Mouse (Mus musculus) intestine, embryonic 15.5 days (tissue): ENCODE data around the gene Ecm1. TPM values are rescaled to one million over a fixed set of nuclear protein-coding genes. Genes with fewer than 3 reads are reported as not detected.
"Not testable (repeated sequence)": the region's sequence is repeated elsewhere in the genome, so short reads cannot be mapped to it uniquely, and the experiment has no call there.

ENCODE experiments used
- ATAC-seq: fragments of 200-750 bp; cut with Nextera tagmentation; 2 replicates; pipeline ENCODE4 v1.8.0; 2017; ENCODE audit warnings: moderate TSS enrichment, moderate library complexity
- H3K27ac ChIP-seq: fragments of 300-500 bp; sonication (generic); 2 replicates; pipeline ENCODE4 v1.5.1; 2015; ENCODE audit warnings: mild to moderate bottlenecking, inconsistent platforms
- H3K27me3 ChIP-seq: fragments of 300-500 bp; sonication (generic); replicated peaks from 2 replicates; pipeline ENCODE4 v1.6.1; 2015; ENCODE audit warnings: inconsistent platforms
- H3K36me3 ChIP-seq: fragments of 300-500 bp; sonication (generic); 2 replicates; pipeline ENCODE4 v1.6.1; 2015; ENCODE audit warnings: inconsistent platforms
- H3K4me1 ChIP-seq: fragments of 300-500 bp; sonication (generic); replicated peaks from 2 replicates; pipeline ENCODE4 v1.6.1; 2015; ENCODE audit warnings: inconsistent platforms
- H3K4me2 ChIP-seq: fragments of 300-500 bp; sonication (generic); replicated peaks from 2 replicates; pipeline ENCODE4 v1.6.1; 2015; ENCODE audit warnings: mild to moderate bottlenecking, inconsistent platforms
- H3K4me3 ChIP-seq: fragments of 300-500 bp; sonication (generic); replicated peaks from 2 replicates; pipeline ENCODE4 v1.5.1; 2015; ENCODE audit warnings: inconsistent platforms
- H3K9ac ChIP-seq: fragments of 300-500 bp; sonication (generic); 2 replicates; pipeline ENCODE4 v1.6.1; 2015; ENCODE audit warnings: inconsistent platforms
- H3K9me3 ChIP-seq: fragments of 300-500 bp; sonication (generic); 2 replicates; pipeline ENCODE4 v1.6.1; 2016; ENCODE audit warnings: inconsistent platforms
- WGBS: fragments of 180-500 bp; shearing (Covaris S2); methylation state at CpG from one replicate; pipeline ENCODE4 v1.1.7; 2015; 5-methylcytosine and 5-hydroxymethylcytosine counted together
- polyA plus RNA-seq: library from polyadenylated mRNA; unstranded; fragments of >200 nt; fragmentation: Nextera tagmentation; extraction: Ambion mirVana; gene quantifications from 2 replicates; pipeline ENCODE4 v1.2.1, GENCODE M21; 2015

Ecm1 gene
- polyA plus RNA-seq, 1 experiment from 2014 or later = 20.2 TPM

- H3K9ac ChIP-seq = no peak overlapping the region
- no peaks in the 10 kb centered on the region for H3K36me3 ChIP-seq
- H3K27ac ChIP-seq = no peak overlapping the region
- 42% methylated on average over 3 of the region's 3 CpGs for WGBS
- no peak overlapping the region for H3K4me3 ChIP-seq
- ATAC-seq = no peak
- H3K4me1 ChIP-seq = peaks cover 19% of the 10 kb centered on the region; the same call in 1 of the 2 replicates
- H3K4me2 ChIP-seq = no peak overlapping the region
- no peaks in the 10 kb centered on the region for H3K27me3 ChIP-seq
- H3K9me3 ChIP-seq = no peaks in the 10 kb centered on the region
These were observed 43.6 kb downstream of the Ecm1 start for GRCm38 (mm10) chr3:95695796-95696195.

GRCm38 (mm10) chr3:95694808-95695703 is 44.3 kb downstream of the Ecm1 start:
- ATAC-seq = no peak
- Histone ChIP-seq H3K27ac (no peak overlapping the region), H3K9me3 (no peaks in the 10 kb centered on the region), H3K27me3 (no peaks in the 10 kb centered on the region), H3K36me3 (no peaks in the 10 kb centered on the region), H3K9ac (no peak overlapping the region), H3K4me2 (no peak overlapping the region), H3K4me3 (no peak overlapping the region), H3K4me1 (peaks cover 13% of the 10 kb centered on the region; the same call in 1 of the 2 replicates)
- 86% methylated on average over 11 of the region's 11 CpGs for WGBS

- no peak overlapping the region for H3K4me3 ChIP-seq
- peaks cover 17% of the 10 kb centered on the region; the same call in 1 of the 2 replicates for H3K4me1 ChIP-seq
- no peak overlapping the region for H3K4me2 ChIP-seq
- H3K36me3 ChIP-seq = no peaks in the 10 kb centered on the region
- H3K9me3 ChIP-seq = no peaks in the 10 kb centered on the region
- no peak overlapping the region for H3K27ac ChIP-seq
- ATAC-seq = 0 out of 2 replicates have a peak, but pooled peaks have one; percentile 24
- no peaks in the 10 kb centered on the region for H3K27me3 ChIP-seq
- H3K9ac ChIP-seq = no peak overlapping the region
- WGBS = 56% methylated on average over 11 of the region's 11 CpGs
These were observed 45.3 kb downstream of the Ecm1 start for GRCm38 (mm10) chr3:95693821-95694807.

GRCm38 (mm10) chr3:95692677-95693076 is 46.7 kb downstream of the Ecm1 start:
- no peaks in the 10 kb centered on the region for H3K9me3 ChIP-seq
- no peak overlapping the region for H3K4me2 ChIP-seq
- H3K36me3 ChIP-seq = no peaks in the 10 kb centered on the region
- no peak overlapping the region for H3K9ac ChIP-seq
- no peaks in the 10 kb centered on the region for H3K27me3 ChIP-seq
- peaks cover 25% of the 10 kb centered on the region; the same call in 1 of the 2 replicates for H3K4me1 ChIP-seq
- H3K27ac ChIP-seq = no peak overlapping the region
- 66% methylated on average over 6 of the region's 6 CpGs for WGBS
- ATAC-seq = no peak
- no peak overlapping the region for H3K4me3 ChIP-seq

- H3K4me2 ChIP-seq, H3K36me3 ChIP-seq, H3K27ac ChIP-seq, H3K9ac ChIP-seq, H3K4me3 ChIP-seq, H3K27me3 ChIP-seq, ATAC-seq, H3K9me3 ChIP-seq: not testable (repeated sequence)
- H3K4me1 ChIP-seq = peaks cover 27% of the 10 kb centered on the region
- whole genome bisulfite sequencing = 86% methylated on average over 2 of the region's 2 CpGs
These were observed 48.8 kb downstream of the Ecm1 start for GRCm38 (mm10) chr3:95690552-95690951.

GRCm38 (mm10) chr3:95689940-95690339 is 49.4 kb downstream of the Ecm1 start:
- WGBS = 29% methylated on average over 2 of the region's 2 CpGs
- H3K4me2 ChIP-seq = 0 out of 2 replicates have a peak overlapping the region, but pooled peaks have one; percentile 24
- H3K4me1 ChIP-seq = peaks cover 27% of the 10 kb centered on the region

GRCm38 (mm10) chr3:95689171-95689915 is 50.0 kb downstream of the Ecm1 start:
- Histone ChIP-seq H3K4me1 (peaks cover 29% of the 10 kb centered on the region), H3K9me3 (no peaks in the 10 kb centered on the region), H3K4me2 (0 out of 2 replicates have a peak overlapping the region, but pooled peaks have one; percentile 24), H3K27me3 (no peaks in the 10 kb centered on the region), H3K27ac (peak overlapping the region; percentile 51; the same call in 1 of the 2 replicates), H3K36me3 (no peaks in the 10 kb centered on the region), H3K9ac (no peak overlapping the region), H3K4me3 (no peak overlapping the region)
- WGBS = 22% methylated on average over 11 of the region's 11 CpGs
- ATAC-seq = no peak

More at GRCm38 (mm10) chr3:95689940-95690339, 49.4 kb downstream of the Ecm1 start:
- Histone ChIP-seq H3K27ac (peak overlapping the region; percentile 51; the same call in 1 of the 2 replicates), H3K36me3 (no peaks in the 10 kb centered on the region), H3K9me3 (no peaks in the 10 kb centered on the region), H3K27me3 (no peaks in the 10 kb centered on the region), H3K4me3 (no peak overlapping the region), H3K9ac (no peak overlapping the region)
- no peak for ATAC-seq

- H3K9ac ChIP-seq = peak within 1 kb of the TSS; percentile 51
- H3K4me2 ChIP-seq = peak within 1 kb of the TSS; percentile 82
- H3K4me3 ChIP-seq = peak within 1 kb of the TSS; percentile 43
- ATAC-seq = peak; percentile 73
- peak within 1 kb of the TSS; percentile 78 for H3K27ac ChIP-seq
- H3K36me3 ChIP-seq = no peaks in the 10 kb centered on the region
- H3K27me3 ChIP-seq = no peaks in the 10 kb centered on the region
- 4% methylated on average over 48 of the region's 50 CpGs for WGBS
- H3K4me1 ChIP-seq = peaks cover 29% of the 10 kb centered on the region
- no peaks in the 10 kb centered on the region for H3K9me3 ChIP-seq
These were observed 51.6 kb downstream of the Ecm1 start, which contains the start of gene Adamtsl4 for GRCm38 (mm10) chr3:95687524-95688421. TSS of gene Adamtsl4 (minus strand) at chr3:95687917.

GRCm38 (mm10) chr3:95687168-95687523 is 52.2 kb downstream of the Ecm1 start:
- peak overlapping the region; percentile 51 for H3K9ac ChIP-seq
- H3K27ac ChIP-seq = peak overlapping the region; percentile 78; the same call in 1 of the 2 replicates
- peak overlapping the region; percentile 43 for H3K4me3 ChIP-seq
- no peaks in the 10 kb centered on the region for H3K36me3 ChIP-seq
- H3K27me3 ChIP-seq = no peaks in the 10 kb centered on the region
- peak; percentile 21 for ATAC-seq
- H3K4me1 ChIP-seq = peaks cover 29% of the 10 kb centered on the region
- H3K4me2 ChIP-seq = peak overlapping the region; percentile 82
- H3K9me3 ChIP-seq = no peaks in the 10 kb centered on the region
- 8% methylated on average over 4 of the region's 4 CpGs for WGBS

GRCm38 (mm10) chr3:95686492-95687167 is 52.7 kb downstream of the Ecm1 start:
- Histone ChIP-seq H3K27me3 (no peaks in the 10 kb centered on the region), H3K4me1 (peaks cover 30% of the 10 kb centered on the region), H3K36me3 (no peaks in the 10 kb centered on the region), H3K4me2 (peak overlapping the region; percentile 82), H3K9ac (no peak overlapping the region), H3K27ac (no peak overlapping the region), H3K4me3 (peak overlapping the region; percentile 43; the same call in 1 of the 2 replicates), H3K9me3 (no peaks in the 10 kb centered on the region)
- whole genome bisulfite sequencing = 54% methylated on average over 9 of the region's 10 CpGs
- ATAC-seq = no peak
